Mouse (Mus musculus) T-helper 1 cell (primary cell): ENCODE measurements around the gene Fam206a.

Source experiments
- in situ Hi-C: fragments of 300-600 bp; cut with MboI, MseI; formaldehyde crosslinking; loops from one replicate; pipeline ENCODE4 v1.15.1; 2025; ENCODE audit warnings: high pct_unique_total_duplicates

Fam206a gene

DNA sequence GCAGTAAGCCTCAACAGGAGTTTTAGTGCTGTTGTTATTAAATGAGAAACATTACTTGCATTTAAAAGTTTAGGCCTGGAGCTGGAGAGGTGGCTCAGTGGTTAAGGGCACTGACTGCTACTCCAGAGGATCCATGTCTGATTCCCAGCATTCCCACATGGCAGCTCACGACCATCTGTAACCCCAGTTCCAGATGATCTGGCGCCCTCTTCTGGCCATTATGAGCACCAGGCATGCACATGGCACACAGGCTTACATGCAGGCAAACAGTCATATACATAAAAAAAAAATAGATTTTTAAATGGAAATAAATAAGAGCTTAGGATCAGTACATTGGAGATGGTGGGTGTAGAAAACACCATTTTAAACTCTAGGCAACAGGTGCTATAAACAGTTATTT lies 41.8 kb downstream of the Fam206a start:
- in situ Hi-C loops, result no loop called here

DNA sequence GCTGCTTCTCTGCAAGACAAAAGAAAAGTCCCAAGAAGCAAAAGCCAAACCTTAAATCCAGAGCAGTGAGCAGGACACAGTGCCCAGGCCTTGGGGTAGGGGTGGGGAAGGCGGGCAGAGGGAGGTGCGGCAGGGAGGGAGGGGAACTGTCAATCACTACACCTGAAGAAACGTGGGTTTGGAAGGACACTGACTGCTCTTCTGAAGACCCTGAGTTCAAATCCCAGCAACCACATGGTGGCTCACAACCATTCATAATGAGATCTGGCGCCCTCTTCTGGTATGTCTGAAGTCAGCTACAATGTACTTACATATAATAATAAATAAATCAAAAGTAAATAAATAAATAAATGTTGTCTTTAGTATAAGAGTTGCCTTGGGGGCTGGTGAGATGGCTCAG lies 42.8 kb downstream of the Fam206a start:
- in situ Hi-C loops, result no loop called here

DNA sequence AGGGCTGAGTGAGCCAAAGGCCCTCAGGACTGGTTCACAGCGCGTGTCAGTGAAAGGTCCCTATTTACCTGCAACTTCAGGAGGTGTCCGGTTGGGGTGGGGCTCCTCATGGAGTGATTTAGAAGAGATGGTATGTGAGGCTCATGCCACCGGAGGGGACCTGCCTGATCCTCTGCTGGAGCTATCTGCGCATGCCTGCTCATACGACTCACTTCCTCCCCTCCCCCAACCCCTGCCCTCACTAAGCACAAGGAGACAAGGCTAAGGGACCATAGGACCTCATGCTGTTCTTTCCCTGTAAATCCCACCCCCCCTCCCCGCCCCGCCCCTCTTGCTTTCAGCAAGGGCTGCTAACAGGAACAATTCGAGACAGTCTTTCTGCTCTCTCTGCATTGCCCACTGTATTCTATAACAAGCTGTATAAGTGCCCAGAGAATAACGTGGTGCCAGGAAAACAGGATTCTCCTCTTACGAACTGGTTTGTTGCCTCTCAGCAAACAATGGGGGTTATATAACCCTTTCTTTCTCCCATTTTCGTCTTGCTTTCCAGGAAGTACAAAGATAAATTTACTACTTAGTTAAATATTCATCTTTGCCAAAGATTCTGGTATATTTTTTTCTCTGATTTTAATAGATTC lies 43.9 kb downstream of the Fam206a start:
- in situ Hi-C loops, result no loop called here

DNA sequence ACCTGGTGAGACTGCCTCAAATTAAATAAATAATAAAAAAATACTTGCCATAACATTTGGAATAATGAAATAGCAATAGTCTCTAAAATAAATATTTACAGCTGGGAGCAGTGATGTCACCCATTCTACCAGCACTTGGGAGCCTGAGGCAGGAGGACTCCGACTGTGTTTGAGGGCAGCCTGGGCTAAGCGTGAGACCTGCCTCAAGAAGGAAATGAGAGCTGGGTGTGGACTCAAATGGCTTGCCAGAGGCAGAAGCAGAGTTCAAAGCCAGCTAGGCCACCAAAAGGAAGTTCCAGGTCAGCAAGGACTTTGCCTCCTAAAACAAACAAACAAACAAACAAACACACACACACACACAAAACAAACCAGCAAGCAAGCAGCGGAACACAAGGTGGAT lies 45.3 kb downstream of the Fam206a start:
- in situ Hi-C loops, result no loop called here

DNA sequence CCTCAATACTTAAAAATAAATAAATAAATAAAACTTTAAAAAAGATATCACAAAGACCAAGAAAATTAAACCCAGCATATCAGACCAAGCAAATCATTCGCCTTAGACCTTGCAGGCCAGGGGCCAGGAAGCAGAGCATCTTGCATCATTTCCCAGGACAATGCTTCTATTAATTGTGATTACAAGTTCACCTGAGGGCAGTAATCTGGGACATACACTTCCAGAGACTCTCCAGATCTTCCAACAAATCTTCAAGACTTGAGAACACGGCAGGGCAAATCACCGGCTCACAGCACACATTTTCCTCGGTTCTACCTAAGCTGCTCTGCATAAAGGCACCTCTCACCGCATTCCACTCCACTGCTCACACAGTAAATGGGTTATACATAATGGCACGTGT lies 45.9 kb downstream of the Fam206a start:
- in situ Hi-C loops, result no loop called here

DNA sequence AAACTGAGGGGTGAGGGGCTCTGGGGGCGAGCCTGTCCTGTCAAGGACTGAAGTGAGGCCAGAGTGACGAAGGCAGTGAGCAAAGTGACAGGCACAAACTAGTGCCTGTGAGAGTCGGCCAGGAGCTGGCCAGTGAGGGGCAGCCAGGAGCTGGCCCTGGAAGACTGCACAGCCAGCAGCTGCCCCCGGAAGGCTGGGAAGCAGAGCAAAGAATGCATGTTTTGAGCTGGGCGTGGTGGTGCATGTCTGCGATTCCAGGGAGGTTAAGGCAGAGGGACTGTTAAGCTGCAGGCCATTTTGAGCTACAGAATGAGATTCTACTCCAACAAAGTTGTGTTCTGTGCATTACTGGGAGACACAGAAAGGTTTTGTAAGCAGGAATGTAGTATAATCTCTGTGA lies 48.6 kb downstream of the Fam206a start:
- in situ Hi-C loops, result no loop called here

DNA sequence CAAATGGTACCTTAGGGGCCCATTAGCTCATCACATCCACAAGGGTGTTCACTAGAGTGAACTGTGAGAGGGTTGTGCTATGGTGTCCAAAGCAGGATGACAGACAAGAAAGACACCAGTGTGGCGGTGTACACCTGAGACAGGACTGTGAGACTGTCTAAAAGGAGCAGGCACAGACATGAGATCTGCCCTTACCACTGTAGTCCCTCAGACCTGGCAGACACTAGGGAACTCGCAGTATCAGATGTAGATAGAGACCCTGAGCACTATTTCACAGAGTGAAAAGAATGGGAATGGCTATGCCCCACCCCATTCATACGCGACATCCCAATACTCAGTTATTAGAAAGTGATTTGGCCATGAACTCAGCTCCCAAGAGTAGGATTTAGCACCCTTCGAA lies 53.8 kb downstream of the Fam206a start:
- in situ Hi-C loops, result no loop called here

DNA sequence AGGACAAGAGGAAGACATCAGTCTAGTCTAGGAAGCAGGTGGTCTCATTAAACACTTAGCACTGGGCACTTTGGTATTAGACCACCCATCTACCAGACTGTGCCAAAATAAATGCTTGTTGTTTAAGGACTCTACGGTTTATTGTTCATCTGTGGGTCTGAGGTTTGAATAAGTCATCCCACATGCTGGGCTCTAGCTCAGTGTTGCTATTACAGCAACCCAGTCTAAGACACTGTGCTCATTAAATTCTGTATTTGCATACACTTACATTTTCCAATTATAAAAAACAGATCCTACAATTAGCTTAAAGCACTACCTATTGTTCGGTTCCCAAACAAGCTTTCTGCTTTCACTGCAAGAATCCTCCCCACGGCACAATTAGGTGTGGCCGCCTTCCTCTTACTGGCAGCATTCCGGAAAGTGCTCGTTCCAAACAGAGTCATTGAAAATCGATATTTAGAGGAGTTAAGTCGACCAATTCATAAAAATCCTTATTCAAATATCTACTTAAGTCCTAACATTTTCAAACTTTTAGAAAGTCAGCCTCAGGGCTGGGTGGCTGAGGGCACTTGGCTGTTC lies 54.3 kb downstream of the Fam206a start:
- in situ Hi-C loops, result no loop called here

DNA sequence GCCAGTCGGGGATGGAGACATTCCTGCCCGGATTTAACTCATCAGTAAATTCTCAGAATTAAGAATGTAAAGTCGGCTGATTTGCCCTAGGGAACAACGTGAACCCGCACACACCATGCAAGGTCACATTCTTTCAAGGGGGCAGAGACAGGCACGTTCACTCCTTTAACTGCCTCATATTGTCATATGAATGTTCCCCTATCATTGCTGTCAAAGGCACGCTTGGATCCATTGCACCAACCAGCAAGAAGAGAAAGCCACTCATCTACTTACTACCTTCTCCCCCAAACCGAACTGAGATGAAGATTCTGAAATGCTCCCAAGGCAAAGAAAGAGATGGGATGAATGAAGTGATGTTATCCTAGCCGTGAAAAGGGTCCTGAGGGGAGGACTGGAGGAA lies 56.6 kb downstream of the Fam206a start:
- in situ Hi-C loops, result no loop called here
